Mouse (Mus musculus) midbrain, embryonic 14.5 days (tissue): ENCODE data around the gene Pvalb. TPM values are rescaled to one million over a fixed set of nuclear protein-coding genes. Genes with fewer than 3 reads are reported as not detected.

Experiments used
- ATAC-seq: fragments of 200-750 bp; cut with Nextera tagmentation; 2 replicates; pipeline ENCODE4 v1.8.0; 2017; ENCODE audit warnings: moderate number of reproducible peaks, moderate library complexity; ENCODE audit not compliant: low FRiP score, low TSS enrichment
- DNase-seq: peaks from one replicate; pipeline ENCODE4 v3.0.0-alpha.2; 2015
- H3K27ac ChIP-seq: fragments of 300-500 bp; sonication (generic); replicated peaks from 2 replicates; pipeline ENCODE4 v1.5.1; 2014; ENCODE audit warnings: mild to moderate bottlenecking, low read depth, low read length, moderate library complexity
- H3K27me3 ChIP-seq: fragments of 300-500 bp; sonication (generic); 2 replicates; pipeline ENCODE4 v1.6.1; 2014; ENCODE audit warnings: low read length, control low read depth, mixed read lengths; ENCODE audit not compliant: control insufficient read depth, insufficient read depth
- H3K36me3 ChIP-seq: fragments of 300-500 bp; sonication (generic); 2 replicates; pipeline ENCODE4 v1.6.1; 2014; ENCODE audit warnings: low read length, control low read depth; ENCODE audit not compliant: control insufficient read depth, insufficient read depth
- H3K4me1 ChIP-seq: fragments of 300-500 bp; sonication (generic); 2 replicates; pipeline ENCODE4 v1.6.1; 2014; ENCODE audit warnings: mild to moderate bottlenecking, antibody characterized with exemption, low read length, control low read depth; ENCODE audit not compliant: control insufficient read depth, insufficient read depth
- H3K4me2 ChIP-seq: fragments of 300-500 bp; sonication (generic); 2 replicates; pipeline ENCODE4 v1.6.1; 2014; ENCODE audit warnings: mild to moderate bottlenecking, low read length, moderate library complexity
- H3K4me3 ChIP-seq: fragments of 300-500 bp; sonication (generic); replicated peaks from 2 replicates; pipeline ENCODE4 v1.5.1; 2014; ENCODE audit warnings: low read depth, low read length
- H3K9ac ChIP-seq: fragments of 300-500 bp; sonication (generic); replicated peaks from 2 replicates; pipeline ENCODE4 v1.6.1; 2014; ENCODE audit warnings: mild to moderate bottlenecking, low read length, moderate library complexity
- H3K9me3 ChIP-seq: fragments of 300-500 bp; sonication (generic); 2 replicates; pipeline ENCODE4 v1.6.1; 2016; ENCODE audit warnings: low read length, control low read depth, mixed read lengths; ENCODE audit not compliant: control insufficient read depth
- WGBS: fragments of 180-500 bp; shearing (Covaris S2); extraction: QIAGEN DNeasy Blood & Tissue Kit; methylation state at CpG from one replicate; pipeline ENCODE4 v1.1.7; 2014; 5-methylcytosine and 5-hydroxymethylcytosine counted together
- polyA plus RNA-seq: library from polyadenylated mRNA; unstranded; fragments of >200 nt; fragmentation: Nextera tagmentation; extraction: Ambion mirVana; gene quantifications from 2 replicates; pipeline ENCODE4 v1.2.1, GENCODE M21; 2014

Gene Pvalb
- polyA plus RNA-seq, 1 experiment from 2014 or later = 7.2 TPM

DNA sequence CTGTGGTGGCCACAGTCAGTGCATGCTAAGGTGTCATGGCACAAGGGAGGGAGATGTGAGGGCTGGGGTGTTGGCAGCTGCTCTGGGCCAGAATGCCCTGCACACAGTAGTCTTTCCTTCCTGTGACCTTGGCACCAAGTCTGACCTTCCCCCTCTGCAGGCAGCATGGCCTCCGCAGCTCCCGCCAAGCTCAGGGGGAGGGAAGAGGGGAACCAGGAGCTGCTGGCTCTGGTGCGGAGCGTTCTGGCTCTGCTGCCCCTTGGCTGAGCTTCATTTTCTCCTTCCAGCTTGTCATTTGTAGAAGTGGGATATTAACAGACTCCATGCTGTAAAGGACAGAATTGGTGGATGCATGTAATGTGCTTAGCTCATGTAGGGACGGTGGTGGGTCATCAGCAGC, 47.9 kb downstream of the Pvalb start:
- Histone ChIP-seq H3K4me2 (no peak overlapping the region), H3K36me3 (0 out of 2 replicates have a peak, but pooled peaks cover 15% of the 10 kb centered on the region), H3K4me3 (no peak overlapping the region), H3K4me1 (0 out of 2 replicates have a peak, but pooled peaks cover 5% of the 10 kb centered on the region), H3K9ac (no peak overlapping the region), H3K9me3 (no peaks in the 10 kb centered on the region), H3K27me3 (no peaks in the 10 kb centered on the region), H3K27ac (no peak overlapping the region)
- ATAC-seq = no peak
- WGBS = 80% methylated on average over 5 of the region's 5 CpGs
- no peak for DNase-seq

DNA sequence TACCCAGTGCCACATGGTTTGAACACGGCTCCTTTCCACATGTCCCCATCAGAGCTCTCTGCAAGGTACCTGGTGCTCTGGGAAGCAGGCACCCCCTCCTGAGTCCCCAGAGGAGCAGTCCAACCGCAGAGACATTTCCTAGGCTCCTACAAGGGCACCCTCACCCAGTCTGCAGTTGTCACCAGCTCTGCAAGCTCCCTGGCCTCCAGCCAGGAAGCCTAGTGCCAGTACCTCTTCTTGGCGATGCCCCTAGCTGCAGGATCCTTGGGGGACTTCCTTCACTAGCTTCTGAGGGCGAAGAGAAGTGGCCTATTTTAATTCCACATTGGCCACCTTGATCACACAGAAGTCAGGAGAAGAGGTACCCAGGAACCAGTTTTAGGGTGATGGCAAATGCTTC, 48.4 kb downstream of the Pvalb start:
- Histone ChIP-seq H3K4me3 (no peak overlapping the region), H3K9ac (no peak overlapping the region), H3K4me2 (no peak overlapping the region), H3K4me1 (0 out of 2 replicates have a peak, but pooled peaks cover 5% of the 10 kb centered on the region), H3K27me3 (no peaks in the 10 kb centered on the region), H3K9me3 (no peaks in the 10 kb centered on the region), H3K27ac (no peak overlapping the region), H3K36me3 (0 out of 2 replicates have a peak, but pooled peaks cover 10% of the 10 kb centered on the region)
- ATAC-seq = no peak
- no peak for DNase-seq
- WGBS = 79% methylated on average over 4 of the region's 4 CpGs

DNA sequence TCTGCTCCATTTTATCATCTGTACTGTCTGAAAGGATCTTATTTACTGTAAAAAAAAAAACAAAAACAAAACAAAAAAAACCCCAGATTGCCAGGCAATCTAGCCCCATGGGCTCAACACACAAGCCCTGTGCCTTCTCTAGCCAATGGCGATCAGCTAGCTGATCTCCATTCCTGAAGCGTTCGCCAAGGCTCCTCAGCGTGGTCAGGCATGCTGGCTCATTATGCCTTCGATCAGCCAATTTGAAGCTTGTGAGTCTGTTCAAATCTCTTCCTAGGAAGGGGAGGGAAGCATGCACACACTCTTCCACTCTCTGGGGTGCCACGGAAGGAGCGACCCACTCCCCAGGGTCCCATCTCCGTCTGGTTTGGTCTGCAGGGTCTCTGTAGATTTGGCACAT, 48.9 kb downstream of the Pvalb start:
- H3K9me3 ChIP-seq = no peaks in the 10 kb centered on the region
- 70% methylated on average over 8 of the region's 8 CpGs for WGBS
- H3K27me3 ChIP-seq = no peaks in the 10 kb centered on the region
- no peak overlapping the region for H3K27ac ChIP-seq
- 0 out of 2 replicates have a peak, but pooled peaks cover 5% of the 10 kb centered on the region for H3K4me1 ChIP-seq
- H3K4me2 ChIP-seq = no peak overlapping the region
- no peak overlapping the region for H3K9ac ChIP-seq
- ATAC-seq (no peak), DNase-seq (no peak)
- H3K4me3 ChIP-seq = no peak overlapping the region
- 0 out of 2 replicates have a peak, but pooled peaks cover 10% of the 10 kb centered on the region for H3K36me3 ChIP-seq

DNA sequence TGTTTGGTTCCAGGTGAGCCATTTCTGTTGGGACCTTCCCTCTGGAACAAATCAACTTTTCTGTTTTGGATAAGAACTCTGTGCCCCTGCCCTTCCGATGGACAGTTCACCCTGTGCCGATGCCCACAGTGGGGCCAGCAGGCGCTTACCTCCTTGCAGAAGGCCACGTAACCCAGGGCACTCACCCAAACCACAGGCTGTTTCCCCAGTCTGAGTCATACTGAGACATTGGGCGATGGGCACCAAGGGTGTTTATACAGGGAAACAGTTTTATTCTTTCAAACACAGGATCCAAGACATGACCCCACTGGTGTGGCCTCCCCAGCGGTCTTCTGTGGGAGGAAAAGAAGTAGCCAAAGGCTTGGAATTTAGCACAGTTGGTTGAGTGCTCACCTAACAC, 50.8 kb downstream of the Pvalb start:
- Histone ChIP-seq H3K27ac (no peak overlapping the region), H3K4me3 (no peak overlapping the region), H3K9me3 (no peaks in the 10 kb centered on the region), H3K9ac (no peak overlapping the region), H3K4me1 (0 out of 2 replicates have a peak, but pooled peaks cover 5% of the 10 kb centered on the region), H3K27me3 (no peaks in the 10 kb centered on the region), H3K4me2 (no peak overlapping the region), H3K36me3 (0 out of 2 replicates have a peak, but pooled peaks cover 10% of the 10 kb centered on the region)
- WGBS = 89% methylated on average over 6 of the region's 6 CpGs
- ATAC-seq (no peak), DNase-seq (no peak)

DNA sequence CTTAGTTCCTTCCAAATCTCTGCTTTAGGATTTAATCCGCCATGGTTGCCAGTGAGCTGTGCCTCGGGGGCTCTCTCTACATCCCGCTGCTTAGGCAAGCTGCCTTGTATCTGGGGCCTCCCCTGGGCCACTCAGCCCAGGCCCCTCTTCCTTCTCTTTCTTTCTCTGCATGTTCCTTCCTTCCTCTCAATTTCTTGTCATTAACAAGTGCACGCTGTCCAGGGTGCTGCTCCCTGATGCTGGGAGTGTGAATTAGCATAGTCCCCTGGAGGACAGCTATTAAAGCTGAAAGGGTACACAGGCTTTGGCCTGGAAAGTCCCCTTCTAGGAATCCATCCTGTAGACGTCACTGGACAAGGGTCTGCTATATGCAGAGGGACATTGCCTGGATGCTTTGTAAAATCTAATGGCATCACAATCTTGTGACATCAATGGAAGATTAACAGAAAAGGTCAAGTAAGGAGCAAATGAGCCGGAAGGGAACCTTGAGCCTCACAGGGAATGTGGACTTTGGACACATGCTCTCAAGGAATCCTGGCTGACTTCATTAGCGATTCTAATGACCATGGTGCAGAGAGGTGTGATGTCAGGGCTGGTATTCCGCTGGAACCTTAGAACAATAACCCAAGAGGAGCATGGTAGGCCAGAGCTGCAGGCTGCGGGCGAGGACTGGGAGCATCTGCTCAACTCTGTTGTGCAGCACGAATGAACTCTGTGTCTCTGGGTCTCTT, 53.0 kb downstream of the Pvalb start:
- H3K9me3 ChIP-seq = no peaks in the 10 kb centered on the region
- H3K27ac ChIP-seq = peak overlapping the region; percentile 57; the same call in 1 of the 2 replicates
- H3K4me1 ChIP-seq = 0 out of 2 replicates have a peak, but pooled peaks cover 5% of the 10 kb centered on the region
- DNase-seq (peak; percentile 44), ATAC-seq (no peak)
- no peak overlapping the region for H3K4me2 ChIP-seq
- H3K27me3 ChIP-seq = no peaks in the 10 kb centered on the region
- no peaks in the 10 kb centered on the region for H3K36me3 ChIP-seq
- H3K9ac ChIP-seq = no peak overlapping the region; the same call in 1 of the 2 replicates
- H3K4me3 ChIP-seq = no peak overlapping the region
- 44% methylated on average over 11 of the region's 11 CpGs for WGBS

DNA sequence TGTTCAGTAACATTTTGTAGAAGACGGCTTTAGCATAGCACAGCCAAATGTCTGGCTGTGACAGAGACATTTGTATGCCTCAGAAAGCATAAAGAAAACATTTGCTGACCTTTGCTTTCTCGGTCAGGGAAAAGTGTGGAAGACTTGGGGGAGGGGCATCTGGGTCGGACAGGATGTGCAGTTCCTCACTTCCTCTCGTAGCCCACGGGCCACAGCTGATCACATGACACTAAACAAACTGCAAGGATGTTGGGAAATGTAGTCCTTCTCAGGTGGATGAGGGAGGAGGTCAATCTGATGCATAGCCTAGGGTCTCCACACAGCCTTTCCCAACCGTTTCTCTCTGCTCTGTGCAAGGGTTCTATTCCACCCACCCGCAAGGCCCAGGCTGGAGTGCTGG, 57.6 kb downstream of the Pvalb start:
- WGBS = 73% methylated on average over 7 of the region's 7 CpGs
- ATAC-seq = no peak

More for the DNA sequence above, 57.6 kb downstream of the Pvalb start:
- no peak overlapping the region for H3K4me2 ChIP-seq
- 0 out of 2 replicates have a peak, but pooled peaks cover 3% of the 10 kb centered on the region for H3K4me1 ChIP-seq
- H3K9me3 ChIP-seq = no peaks in the 10 kb centered on the region
- H3K4me3 ChIP-seq = no peak overlapping the region
- no peak overlapping the region for H3K9ac ChIP-seq
- no peaks in the 10 kb centered on the region for H3K27me3 ChIP-seq
- no peaks in the 10 kb centered on the region for H3K36me3 ChIP-seq
- H3K27ac ChIP-seq = no peak overlapping the region
- DNase-seq = no peak

Other genes with a start within 250 kb of the Pvalb start
- 9.2 and 9.4 TPM in 2 replicates for gene Foxred2, start 249.7 kb downstream of the Pvalb start, polyA plus RNA-seq
- gene Eif3d, start 235.6 kb downstream of the Pvalb start, polyA plus RNA-seq = 178 and 186 TPM in 2 replicates
- 12.7 and 19.7 TPM in 2 replicates for gene Cacng2, start 86.4 kb downstream of the Pvalb start, polyA plus RNA-seq
- gene Ift27, start 32.3 kb downstream of the Pvalb start, polyA plus RNA-seq = 102 and 110 TPM in 2 replicates
- gene Ncf4, start 38.4 kb upstream of the Pvalb start, polyA plus RNA-seq = 0.47 and 0.96 TPM in 2 replicates
- gene Csf2rb2, start 99.3 kb upstream of the Pvalb start, polyA plus RNA-seq = 0.47 TPM in 1 of 2 replicates, not detected in the other
- gene Csf2rb, start 119.4 kb upstream of the Pvalb start, polyA plus RNA-seq = 0.28 and 1.0 TPM in 2 replicates
- not detected in 2 replicates for gene Tex33, start 189.5 kb upstream of the Pvalb start, polyA plus RNA-seq
- gene Tst, start 199.5 kb upstream of the Pvalb start, polyA plus RNA-seq = 11.8 and 15.2 TPM in 2 replicates
- gene Mpst, start 200.0 kb upstream of the Pvalb start, polyA plus RNA-seq = 4.7 and 6.6 TPM in 2 replicates
- gene Kctd17, start 222.2 kb upstream of the Pvalb start, polyA plus RNA-seq = 120 and 154 TPM in 2 replicates